Mouse (Mus musculus) CD4-positive, CD25-positive, alpha-beta regulatory T cell, adult 2 months (primary cell): Measurements from ENCODE around the gene Dlgap3.

Experiments used
- DNase-seq: peaks from one replicate; pipeline ENCODE4 v3.0.0-alpha.2; 2012; ENCODE audit warnings: low read depth, low spot score

Gene Dlgap3

DNA sequence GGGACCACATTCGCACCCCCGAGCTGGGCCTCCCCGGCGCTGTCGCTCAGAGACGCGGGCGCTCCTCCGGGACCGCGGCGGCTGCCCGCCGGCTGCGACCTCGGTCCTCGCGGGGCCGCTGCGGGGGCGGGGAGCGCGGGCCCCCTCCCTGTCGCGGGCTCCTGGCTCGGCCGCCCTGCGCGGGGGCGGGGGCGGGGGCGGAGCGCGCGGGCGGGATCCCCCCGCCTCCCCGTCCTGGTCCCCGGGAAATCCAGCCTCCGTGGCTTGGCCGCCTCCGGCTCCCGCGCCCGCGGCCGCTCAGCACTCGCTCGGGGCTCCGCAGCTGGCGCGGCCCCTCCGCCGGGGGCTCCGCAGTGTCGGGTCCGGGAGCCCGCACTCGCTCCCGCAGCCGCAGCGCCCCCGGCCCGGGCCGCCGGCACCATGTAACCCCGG is at the start of gene Dlgap3:
TSS of gene Dlgap3 (plus strand) at position 291 of the 432 bp plus-strand sequence.
- DNase-seq, result peak; percentile 28

DNA sequence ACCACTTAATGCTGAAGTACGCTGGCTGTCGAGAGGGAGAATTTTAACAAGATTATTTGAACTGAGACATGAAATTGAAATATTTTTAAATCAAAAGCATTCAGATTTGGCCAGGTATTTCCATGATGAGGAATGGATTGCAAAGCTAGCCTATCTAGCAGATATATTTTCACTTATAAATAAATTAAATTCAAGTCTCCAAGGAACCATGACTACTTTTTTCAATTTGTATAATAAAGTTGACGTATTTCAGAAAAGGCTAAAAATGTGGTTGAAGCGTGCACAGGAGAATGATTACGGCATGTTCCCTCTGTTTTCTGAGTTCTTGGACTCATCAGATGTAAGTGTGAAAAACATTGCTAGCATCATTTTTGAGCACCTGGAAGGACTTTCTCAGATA is 45.6 kb upstream of the Dlgap3 start, which contains the start of gene Tmem35b:
TSS of gene Tmem35b (plus strand) at position 301 of the 400 bp plus-strand sequence.
- no peak for DNase-seq

DNA sequence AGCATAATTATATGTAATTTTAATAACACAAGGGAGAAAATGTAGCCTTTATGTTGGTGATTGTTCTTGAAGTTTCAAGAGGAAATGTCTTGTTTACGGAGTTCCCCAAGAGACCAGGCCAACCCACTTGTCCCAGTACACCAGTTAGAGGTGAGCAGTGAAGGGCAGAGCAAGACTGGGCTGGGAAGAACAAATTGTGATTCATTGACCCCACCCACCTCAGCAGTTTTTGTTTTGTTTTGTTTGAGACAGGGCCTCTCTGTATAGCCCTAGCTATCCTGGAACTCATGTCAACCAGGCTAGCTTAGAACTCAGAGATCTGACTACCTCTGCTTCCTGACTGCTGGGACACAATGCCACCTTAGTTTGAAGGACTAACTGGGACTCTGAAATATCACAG is 44.7 kb upstream of the Dlgap3 start:
- no peak for DNase-seq

DNA sequence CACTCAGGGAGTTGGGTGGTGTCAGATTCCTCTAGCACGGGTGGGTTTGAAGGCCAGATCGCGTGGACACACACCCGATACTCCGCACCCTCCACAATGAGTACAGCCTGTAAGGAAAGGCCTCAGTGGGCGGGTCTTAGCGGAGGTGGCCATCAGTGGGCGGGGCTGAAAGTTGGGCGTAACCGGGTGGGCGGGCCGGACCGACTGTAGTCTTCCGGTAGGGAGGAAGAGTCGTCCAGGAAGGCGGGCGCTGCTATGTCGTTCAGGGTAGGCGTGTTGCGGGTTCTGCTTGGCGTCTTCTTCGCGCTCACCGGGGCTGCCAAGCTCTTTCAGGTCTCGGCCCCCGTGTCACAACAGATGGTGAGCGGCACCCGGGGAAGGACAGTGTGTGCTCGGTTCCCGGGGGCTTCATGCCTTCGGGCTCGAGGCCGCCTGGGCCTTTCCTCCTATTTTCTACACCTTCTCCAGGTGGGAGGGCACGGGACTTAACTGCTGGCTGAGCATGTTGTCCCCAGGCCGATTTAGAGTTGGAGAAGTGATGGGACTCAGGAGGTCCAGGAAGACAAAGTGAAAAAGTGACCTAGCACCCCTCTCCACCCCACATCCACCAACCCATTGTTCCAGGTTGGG is 43.1 kb upstream of the Dlgap3 start:
- peak; percentile 93 for DNase-seq

DNA sequence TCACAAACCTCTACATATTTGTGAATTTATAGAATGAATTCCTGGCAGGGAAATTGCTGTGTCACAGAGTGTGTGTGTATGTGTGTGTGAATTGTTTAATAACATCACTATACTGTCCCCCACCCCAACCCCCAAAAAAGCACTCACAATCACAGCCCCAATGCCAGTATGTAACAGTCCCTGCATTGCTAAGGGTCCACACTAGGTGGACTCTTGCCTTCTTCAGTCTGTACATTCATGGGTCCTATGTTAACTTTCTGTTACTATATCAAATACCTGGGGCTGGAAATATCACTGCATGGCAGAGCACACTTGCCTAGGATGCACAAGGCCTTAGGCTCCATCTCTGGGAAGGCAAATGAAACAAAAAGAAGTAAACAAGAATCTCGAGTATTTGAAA is 34.3 kb upstream of the Dlgap3 start:
- no peak for DNase-seq

DNA sequence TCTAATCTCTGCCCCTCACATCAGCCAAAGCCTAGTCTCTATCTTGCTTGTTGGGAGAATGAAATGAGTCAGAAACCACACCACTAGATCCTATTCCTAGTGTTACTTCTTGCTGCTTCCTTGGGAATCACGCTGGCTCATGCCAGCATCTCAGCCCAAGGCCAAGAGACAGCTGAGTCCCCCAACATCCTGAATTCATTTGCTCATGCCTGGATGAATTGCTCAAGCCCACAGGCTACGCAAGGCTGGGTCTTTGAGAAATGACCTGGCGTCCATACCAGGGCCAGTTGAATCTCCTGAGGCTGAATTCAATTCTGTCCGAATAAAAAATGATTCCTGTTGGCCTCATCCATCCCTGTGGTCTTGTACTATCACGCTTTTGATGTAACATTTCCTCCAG is 31.4 kb upstream of the Dlgap3 start:
- DNase-seq, result no peak

DNA sequence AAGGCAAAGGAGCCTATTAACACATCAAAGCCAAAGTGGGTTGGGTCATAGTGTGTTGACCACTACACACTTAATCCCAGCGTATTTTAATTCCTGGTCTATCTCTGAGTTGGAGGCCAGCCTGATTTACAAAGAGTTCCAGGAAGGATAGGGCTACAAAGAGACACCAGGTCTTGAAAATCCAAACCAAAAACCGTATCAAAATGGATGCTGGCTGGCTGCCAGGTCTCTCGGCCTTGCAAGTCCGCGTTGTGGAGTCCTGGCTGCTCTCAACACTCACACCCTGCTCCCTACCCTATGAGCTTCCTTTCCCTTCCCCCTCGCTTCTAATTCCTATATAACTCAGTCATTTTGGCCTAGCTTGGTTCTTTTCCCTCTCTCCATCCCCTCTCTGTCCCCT is 30.5 kb upstream of the Dlgap3 start:
- DNase-seq, result no peak

DNA sequence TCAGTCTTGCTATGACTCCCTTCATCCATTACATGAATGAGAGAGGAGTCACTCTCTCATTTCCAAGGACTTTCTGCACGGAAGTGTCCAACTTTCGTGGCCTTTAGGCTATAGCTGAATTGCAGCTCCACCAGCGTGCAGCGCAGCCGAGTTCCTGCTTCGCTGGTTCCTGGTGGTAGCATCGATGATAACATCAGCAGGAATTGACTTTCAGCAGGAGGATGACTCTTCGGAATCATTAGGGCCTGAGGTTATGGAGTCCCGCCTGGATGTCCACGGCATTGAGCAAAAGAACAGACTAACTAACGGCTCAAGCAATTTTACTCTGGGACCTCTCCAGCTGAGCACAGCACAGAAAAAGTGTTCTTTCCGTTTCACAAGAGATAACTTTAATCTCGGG is 19.0 kb upstream of the Dlgap3 start:
- DNase-seq, result no peak

DNA sequence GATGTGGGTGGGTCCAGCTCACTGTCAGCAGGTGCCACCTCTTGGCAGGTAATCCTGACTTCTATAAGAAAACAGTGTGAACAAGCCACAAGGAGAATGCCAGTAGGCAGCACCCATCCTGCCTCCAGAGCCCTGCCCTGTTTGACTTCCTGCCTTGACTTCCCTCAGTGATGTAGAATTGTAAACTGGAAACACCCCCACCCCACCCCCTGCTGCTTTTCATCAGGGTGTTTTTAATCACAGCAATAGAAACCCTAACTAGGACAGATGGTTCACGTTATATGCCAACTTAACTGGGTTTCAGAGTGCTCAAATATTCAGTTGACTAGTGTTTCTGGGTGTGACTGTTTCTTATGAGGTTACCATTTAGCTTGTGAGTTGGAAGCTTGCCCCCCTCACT is 15.7 kb upstream of the Dlgap3 start:
- DNase-seq, result no peak

DNA sequence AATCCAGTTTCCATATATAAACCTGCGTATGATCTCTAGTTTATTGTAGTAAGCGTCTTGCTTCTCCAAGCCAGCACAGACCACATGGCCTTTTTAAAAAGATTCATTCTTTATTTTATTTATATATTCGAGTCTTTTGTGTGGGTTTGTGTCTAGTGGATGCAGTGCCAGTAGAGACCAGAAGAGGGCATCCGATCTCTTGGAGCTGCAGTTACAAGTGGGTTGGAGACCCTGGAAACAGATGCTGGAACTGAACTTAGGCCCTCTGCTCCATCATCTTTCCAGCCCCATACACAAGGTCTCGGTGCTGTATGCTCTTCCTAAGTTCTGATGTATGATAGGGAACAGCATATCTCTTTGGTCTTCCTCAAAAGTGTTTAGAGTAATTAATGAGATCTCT is 13.2 kb upstream of the Dlgap3 start:
- peak; percentile 25 for DNase-seq

DNA sequence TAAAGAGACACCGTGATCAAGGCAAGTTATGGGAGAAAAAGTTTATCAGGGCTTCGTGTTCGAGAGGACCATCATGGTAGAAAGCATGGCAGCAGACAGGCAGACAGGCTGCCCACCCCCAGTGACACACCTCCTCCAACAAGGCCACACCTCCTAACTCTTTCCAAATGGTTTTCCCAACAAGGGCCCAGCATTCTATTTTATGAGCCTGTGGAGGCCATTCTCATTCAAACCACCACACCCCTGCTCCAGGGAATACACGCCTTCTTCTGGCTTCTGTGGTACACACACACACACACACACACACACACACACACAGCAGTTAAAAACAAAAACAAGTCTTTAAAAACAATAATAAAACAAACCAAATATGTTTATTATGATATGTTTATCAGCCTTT is 11.3 kb upstream of the Dlgap3 start:
- DNase-seq, result no peak

DNA sequence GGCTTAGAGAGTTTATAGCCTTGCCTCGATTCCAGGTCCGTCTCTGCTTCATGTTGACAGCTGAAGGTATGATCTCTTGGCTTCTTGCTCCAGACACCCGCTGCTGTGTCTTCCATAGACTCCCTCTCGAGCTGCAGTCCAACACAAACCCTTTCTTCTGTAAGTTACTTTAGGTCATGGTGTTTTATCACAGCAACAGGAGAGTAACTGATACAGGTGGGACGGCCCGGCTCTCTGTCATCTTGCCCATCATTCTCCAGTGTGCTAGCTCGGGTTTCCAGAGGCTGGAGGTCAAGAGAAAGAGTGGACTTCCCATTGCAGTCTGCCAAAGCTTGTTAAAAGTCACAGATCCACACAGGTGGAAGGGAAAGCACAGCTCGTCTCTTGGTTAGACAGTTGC is 5.1 kb upstream of the Dlgap3 start:
- no peak for DNase-seq

DNA sequence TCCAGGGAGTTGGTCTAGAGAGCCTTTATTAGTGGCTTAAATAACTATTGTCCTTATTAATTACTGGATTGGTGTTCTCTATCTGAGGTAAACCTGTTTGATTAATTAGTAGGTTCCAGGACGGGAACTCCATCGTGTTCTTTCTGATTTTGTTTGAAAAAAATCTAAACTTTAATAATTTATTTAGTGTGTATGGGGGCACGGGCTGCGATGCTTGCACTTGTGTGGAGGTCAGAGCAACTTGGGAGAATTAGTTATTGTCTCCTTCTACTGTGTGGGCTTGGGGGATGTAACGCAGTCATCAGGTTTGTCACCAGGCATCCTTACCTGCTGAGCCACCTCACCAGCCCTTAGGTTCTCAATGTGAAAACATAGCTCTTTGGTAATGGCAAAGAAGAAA is 1.9 kb upstream of the Dlgap3 start:
- no peak for DNase-seq

DNA sequence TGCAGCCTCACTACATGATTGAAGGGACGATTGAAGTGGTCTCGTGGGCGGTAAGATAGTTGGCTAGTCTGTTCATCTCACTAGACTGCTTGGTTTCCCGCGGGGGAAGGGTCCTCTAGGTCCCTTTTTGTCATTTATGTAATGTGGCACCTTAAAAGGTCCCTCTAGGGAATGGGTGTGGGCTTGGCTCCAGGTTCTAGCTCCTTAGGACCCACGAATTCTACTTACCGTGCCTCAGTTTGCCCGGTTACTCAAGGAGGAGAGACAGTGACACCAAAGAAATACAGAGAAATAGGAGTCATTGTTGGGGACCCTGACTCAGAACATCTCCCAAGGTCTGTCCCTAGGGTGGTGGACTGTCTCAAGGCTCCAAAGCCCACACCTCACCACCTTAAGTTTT is 1.3 kb upstream of the Dlgap3 start:
- no peak for DNase-seq

DNA sequence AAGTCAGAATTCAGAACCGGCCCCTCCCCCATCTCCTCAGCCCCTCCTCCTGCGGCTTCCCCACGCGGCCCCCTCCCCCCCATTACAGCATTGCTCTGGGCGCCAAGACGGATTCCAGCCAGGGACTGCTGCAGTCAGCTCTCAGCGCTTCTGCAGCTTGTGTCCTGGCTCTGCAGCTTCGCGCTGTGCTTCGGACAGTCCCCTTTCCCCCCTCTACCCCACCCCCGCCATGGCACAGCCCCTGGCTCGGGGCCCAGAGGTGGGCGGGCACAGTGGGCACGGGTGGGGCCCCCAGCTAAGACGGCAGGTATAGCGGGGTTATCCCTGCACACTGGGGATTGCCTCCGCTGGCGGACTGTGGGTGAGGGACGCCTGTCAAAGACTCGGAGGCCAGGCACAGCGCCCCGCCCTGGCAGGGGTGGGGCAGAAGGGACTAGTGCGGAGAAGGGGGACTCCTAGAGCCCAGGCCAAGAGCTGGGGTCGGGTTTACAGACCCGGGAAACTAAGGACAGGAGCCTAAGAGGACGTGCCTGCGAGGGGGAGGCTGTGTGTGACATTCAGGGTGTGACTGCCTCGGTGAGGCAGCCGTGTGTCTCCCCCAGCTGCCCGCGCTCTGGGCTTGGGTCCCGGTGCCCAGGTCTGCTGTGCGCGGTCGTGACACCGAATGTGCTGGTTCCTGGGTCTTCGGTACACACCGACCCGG is 642 bp upstream of the Dlgap3 start:
- peak; percentile 44 for DNase-seq

DNA sequence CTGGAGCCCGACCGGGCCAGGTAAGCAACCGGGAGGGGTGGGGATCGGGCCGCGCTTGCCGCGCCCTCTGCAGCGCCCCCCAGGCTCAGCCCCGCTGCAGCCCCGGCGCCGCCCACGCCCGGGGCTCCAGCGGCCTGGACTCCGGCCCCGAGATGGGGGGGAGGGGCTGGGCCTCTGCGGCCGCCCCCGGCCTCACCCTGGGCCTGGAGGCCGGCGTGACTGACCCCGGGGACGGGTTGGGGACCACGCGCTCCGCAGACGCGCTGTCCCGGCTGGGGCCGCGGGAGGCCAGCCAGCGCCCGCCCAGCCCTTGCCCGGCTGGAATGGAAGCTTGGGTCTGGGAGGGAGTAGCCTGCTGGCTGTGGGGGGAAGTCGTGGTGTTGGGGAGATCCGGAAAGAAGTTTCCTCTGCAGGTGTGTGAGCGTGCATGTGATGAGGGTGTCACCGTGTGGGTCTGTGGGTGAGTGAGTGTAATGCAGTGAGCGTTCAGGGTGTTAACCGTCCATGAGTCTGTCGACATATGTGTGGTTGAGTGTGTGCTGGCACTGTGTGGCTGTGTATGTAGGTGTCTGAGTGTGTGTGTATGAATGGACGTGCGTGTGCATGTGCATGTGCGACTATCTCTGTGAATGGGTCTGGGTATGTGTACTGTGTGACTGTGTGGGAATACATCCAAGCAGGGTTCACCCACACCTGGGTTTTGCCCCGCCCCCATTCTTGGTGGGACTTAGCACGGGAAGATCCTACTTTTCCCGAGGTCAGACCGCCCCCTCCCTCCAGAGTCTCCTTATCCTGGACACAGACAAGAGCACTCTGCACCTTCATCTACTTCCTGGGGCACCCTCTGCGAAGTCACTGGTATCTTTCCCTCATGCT is 580 bp downstream of the Dlgap3 start:
- DNase-seq, result peak; percentile 20

DNA sequence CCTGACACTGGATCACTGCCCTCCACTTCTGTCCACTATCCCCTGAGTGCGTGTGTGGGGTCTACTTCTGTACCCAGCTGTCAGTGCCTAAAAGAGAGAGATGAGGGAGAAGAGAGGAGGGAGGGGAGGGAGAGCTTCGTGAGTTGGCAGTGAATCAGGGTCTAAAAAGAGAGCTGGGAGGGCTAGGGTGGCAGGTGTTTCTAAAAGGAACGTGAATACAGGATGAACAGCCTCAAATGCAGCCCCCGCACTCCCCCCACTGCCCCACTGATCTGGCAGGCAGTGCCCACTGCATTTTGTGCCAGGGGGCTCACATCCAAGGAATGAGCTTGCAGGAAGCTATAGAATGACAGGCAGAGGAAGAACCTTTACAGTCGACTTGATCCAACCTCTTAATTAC is 1.9 kb downstream of the Dlgap3 start:
- no peak for DNase-seq

DNA sequence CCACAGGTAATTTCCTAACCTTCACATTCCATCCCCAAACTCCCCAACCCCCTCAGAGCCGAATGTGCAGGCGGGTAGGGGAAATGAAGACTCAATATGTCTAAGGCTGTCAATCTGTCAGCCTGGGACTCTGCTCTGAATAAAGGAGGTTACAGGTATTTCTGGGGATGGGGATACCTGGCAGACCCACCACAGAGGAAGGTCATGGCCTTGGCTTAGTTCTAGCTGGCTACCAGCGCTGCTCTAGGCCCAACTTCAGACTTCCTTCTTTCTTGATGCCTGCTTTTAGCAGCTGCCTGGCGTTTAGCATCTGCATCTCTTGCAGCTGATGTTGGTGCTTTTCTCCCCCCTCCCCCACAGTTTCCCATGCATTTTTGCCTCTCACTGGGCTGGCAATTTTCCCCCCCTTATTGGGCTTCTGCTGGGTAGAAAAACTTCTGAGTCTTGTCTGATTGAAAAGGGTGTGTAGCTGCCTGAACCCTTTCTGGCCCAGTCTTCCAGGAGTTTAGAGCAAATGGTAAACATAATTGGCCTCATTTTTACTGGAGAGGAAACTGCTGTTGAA is 2.4 kb downstream of the Dlgap3 start:
- no peak for DNase-seq

DNA sequence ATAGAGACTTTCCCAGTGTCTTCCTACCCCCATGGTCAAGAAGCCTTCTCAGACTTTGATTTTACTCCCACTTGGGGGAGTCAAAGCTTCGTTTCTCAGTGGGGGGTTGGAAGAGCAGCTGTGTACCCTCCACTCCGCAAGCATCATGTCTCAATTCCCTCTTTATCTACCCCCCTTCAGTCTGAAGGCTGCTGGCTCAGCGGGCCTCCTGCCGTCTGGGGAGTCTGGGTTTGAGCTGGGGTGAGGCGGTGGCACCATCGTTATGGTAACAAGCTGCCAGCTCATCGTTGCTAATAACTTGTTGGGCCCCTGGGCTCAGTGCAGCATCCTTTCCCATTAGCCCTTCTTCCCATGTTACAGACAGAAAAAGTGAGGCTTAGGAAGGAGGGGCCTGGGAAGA is 3.1 kb downstream of the Dlgap3 start:
- DNase-seq, result no peak

DNA sequence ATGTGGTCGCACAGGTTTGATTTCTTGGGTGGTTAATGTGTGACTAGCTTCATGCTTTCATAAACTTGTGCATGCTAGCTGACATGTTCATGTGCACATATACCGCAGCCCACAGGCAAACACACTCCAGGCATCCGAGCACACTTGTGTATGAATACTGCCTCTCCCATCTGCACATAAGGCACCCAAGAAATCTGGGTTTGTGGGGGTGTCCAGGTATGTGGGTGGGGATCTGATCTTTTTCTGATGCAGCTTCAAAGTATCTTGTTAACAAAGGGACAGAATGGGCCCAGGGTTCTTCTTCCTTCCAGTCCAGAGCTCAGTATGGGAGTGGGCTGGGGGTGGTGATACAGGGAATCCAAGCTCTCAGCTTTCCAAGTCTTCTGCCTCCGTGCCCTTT is 3.6 kb downstream of the Dlgap3 start:
- no peak for DNase-seq

DNA sequence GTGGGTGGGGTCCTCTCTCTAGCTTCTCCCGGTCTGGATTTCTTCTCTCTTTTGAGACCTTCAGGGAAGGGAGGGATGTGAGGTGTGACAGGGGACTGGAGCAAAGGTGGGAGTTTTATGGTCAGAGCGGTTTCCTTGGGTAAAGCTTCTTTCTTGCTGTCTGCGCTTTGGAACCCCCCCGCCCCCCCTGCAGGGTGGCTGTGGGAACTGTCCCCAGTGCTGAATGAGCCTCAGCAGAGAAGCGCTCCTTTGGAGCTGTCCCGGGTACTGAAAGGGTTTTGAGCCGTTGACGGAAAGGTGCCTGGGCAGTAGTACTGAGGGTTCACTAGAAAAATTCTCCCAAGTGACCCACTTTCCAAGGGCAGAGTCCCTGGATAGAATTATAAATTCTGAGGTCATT is 4.5 kb downstream of the Dlgap3 start:
- peak; percentile 47 for DNase-seq
